ENCODE assay signal across 8 mouse cellular contexts in the genomic region with DNA sequence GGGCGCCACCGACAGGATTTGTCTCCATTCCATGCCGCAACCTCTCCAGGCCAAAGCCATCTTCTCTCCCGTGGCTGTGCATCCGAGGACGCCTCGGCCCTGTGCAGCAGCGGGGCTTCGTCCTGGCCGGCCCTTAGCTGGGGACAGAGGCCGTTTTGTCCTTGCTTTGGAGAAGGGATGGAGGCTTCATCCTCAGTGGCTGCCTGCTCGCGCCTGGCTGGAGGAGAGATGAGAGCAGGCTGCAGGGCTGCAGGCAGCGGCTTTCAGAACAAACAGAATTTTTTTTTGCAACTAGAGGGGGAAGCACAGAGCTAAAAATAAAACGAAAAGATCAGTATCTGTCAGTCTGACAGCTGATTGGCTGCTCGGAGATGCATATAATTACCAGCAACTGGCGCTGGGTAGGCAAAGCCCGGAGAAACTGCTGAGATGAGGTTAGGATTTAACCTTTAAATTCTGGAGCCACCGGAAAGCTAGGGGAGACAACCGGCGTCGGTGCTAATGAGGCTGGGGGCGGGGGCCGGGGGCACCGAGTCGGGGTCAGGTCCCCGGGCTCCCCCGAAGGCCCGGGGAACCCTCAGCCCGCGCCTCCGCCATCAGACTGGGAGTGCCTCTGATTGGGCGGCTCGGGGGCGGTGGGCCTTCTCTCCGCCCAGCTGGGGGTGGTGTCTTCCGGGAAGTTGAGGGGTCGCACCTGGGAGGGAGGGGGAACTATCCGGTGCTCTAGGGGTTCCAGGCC. TPM values are rescaled to one million over a fixed set of nuclear protein-coding genes. Genes with fewer than 3 reads are reported as not detected.
DNase-seq lines count a peak whose midpoint lies in the region; ATAC-seq and TF ChIP-seq lines count a peak whose summit lies in the region.

A gene (plus strand): TSS at position 400 of the 739 bp plus-strand sequence.

- peaks cover 5% of the 10 kb centered on the region; the same call in 1 of the 2 replicates for H3K4me1 ChIP-seq in hindbrain, embryonic 11.5 days (replicated peaks; ENCODE audit: control insufficient read depth, insufficient read depth, low read length)
- peaks cover 24% of the 10 kb centered on the region for H3K4me1 ChIP-seq in lung, embryonic 16.5 days (replicated peaks; ENCODE audit: control insufficient read depth, insufficient read depth, low read length)
- H3K4me1 ChIP-seq in thymus, adult 2 months (replicated peaks; ENCODE audit: control insufficient read depth, insufficient read depth, low read length), result peaks cover 35% of the 10 kb centered on the region

- peak; percentile 88 for DNase-seq in MN1 (ENCODE audit: low spot score)
- peak; percentile 78 to 81 for DNase-seq in cerebellum, adult 18-20 months
- peak; percentile 85 to 86 for DNase-seq in frontal cortex, adult 2 months (ENCODE audit: extremely low spot score in 1 of 2, low spot score in 1 of 2)
- peak; percentile 87 for DNase-seq in hindbrain, embryonic 11.5 days (ENCODE audit: low spot score)
- DNase-seq in layer of hippocampus, postnatal 10 days (ENCODE audit: low spot score in 2 of 2), result peak; percentile 77 to 85
- peak; percentile 53 for DNase-seq in ovary, adult 18-20 months (ENCODE audit: low spot score)
- peak; percentile 91 for DNase-seq in thymus, adult 2 months

- H3K4me3 ChIP-seq in hindbrain, embryonic 11.5 days (ENCODE audit: low read depth, low read length), result peak within 1 kb of the TSS; percentile 44
- H3K4me3 ChIP-seq in lung, embryonic 16.5 days (ENCODE audit: low read length), result peak within 1 kb of the TSS; percentile 64
- H3K4me3 ChIP-seq in thymus, adult 2 months (ENCODE audit: control insufficient read depth, insufficient read depth, low read length), result peak within 1 kb of the TSS; percentile 63

- 1% methylated on average over 33 of the region's 39 CpGs for WGBS in hindbrain, embryonic 11.5 days
- 1% methylated on average over 38 of the region's 39 CpGs for WGBS in lung, embryonic 16.5 days
- WGBS in thymus, adult 2 months, result 2% methylated on average over 39 of the region's 39 CpGs

- peak; percentile 50 for TF ChIP-seq POLR2A in thymus, adult 2 months (IDR thresholded peaks at IDR 0.05; ENCODE audit: control insufficient read depth, extremely low read depth, insufficient read depth, low read length, poor library complexity)

- H3K36me3 ChIP-seq in hindbrain, embryonic 11.5 days (ENCODE audit: control insufficient read depth, insufficient read depth, low read length), result no peaks in the 10 kb centered on the region
- no peaks in the 10 kb centered on the region for H3K36me3 ChIP-seq in lung, embryonic 16.5 days (ENCODE audit: control insufficient read depth, insufficient read depth, low read length)
- H3K36me3 ChIP-seq in thymus, adult 2 months (ENCODE audit: control insufficient read depth, insufficient read depth, low read length), result no peaks in the 10 kb centered on the region

- no peaks in the 10 kb centered on the region for H3K9me3 ChIP-seq in hindbrain, embryonic 11.5 days (ENCODE audit: control insufficient read depth, low read length)
- H3K9me3 ChIP-seq in lung, embryonic 16.5 days (ENCODE audit: control insufficient read depth, low read length), result no peaks in the 10 kb centered on the region

- no peaks in the 10 kb centered on the region for H3K27me3 ChIP-seq in hindbrain, embryonic 11.5 days (ENCODE audit: control insufficient read depth, insufficient read depth, low read length)
- H3K27me3 ChIP-seq in lung, embryonic 16.5 days (ENCODE audit: control insufficient read depth, insufficient read depth, low read depth, low read length), result no peaks in the 10 kb centered on the region
- H3K27me3 ChIP-seq in thymus, adult 2 months (ENCODE audit: control insufficient read depth, insufficient read depth, low read length), result no peaks in the 10 kb centered on the region

- peak within 1 kb of the TSS; percentile 95 for H3K27ac ChIP-seq in hindbrain, embryonic 11.5 days (ENCODE audit: low read depth, low read length)
- peak within 1 kb of the TSS; percentile 98 for H3K27ac ChIP-seq in lung, embryonic 16.5 days (ENCODE audit: low read length)
- H3K27ac ChIP-seq in thymus, adult 2 months (ENCODE audit: control insufficient read depth, insufficient read depth, low read length), result peak within 1 kb of the TSS; percentile 81

- peak within 1 kb of the TSS; percentile 62 for H3K4me2 ChIP-seq in hindbrain, embryonic 11.5 days (replicated peaks; ENCODE audit: low read depth, low read length)
- H3K4me2 ChIP-seq in lung, embryonic 16.5 days (ENCODE audit: low read depth, low read length), result peak within 1 kb of the TSS; percentile 72

- peak; percentile 78 for ATAC-seq in hindbrain, embryonic 11.5 days (ENCODE audit: low FRiP score)
- ATAC-seq in lung, embryonic 16.5 days (ENCODE audit: low read depth), result peak; percentile 77

- peak within 1 kb of the TSS; percentile 81 for H3K9ac ChIP-seq in hindbrain, embryonic 11.5 days (ENCODE audit: low read depth, low read length)
- peak within 1 kb of the TSS; percentile 77 for H3K9ac ChIP-seq in lung, embryonic 16.5 days (ENCODE audit: low read length)

- TF ChIP-seq CTCF in thymus, adult 2 months (IDR thresholded peaks at IDR 0.05; ENCODE audit: borderline replicate concordance, control insufficient read depth, extremely low read depth, insufficient read depth, low read length, poor library complexity), result 0 out of 2 replicates have a peak, but pooled peaks have one; percentile 8

RNA-seq across cellular contexts. Expression of the gene that starts here (rescaled TPM):
- polyA plus RNA-seq in frontal cortex, adult 2 months (2012; rRNA removed), result 4.2 and 5.7 TPM in 2 replicates
- polyA plus RNA-seq in hindbrain, embryonic 11.5 days (2014; fragmentation: Nextera tagmentation; extraction: Ambion mirVana), result 0.18 and 0.57 TPM in 2 replicates
- 1 to 10 TPM; 4.0 to 6.5 TPM for total RNA-seq in layer of hippocampus, postnatal 10 days (2021)
- 0.69 and 1.6 TPM in 2 replicates for polyA plus RNA-seq in lung, embryonic 16.5 days (2015; fragmentation: Nextera tagmentation; extraction: Ambion mirVana)
- 1.7 and 2.9 TPM in 2 replicates for polyA plus RNA-seq in thymus, adult 2 months (2012; rRNA removed)

Comparison
In these comparisons a context has a peak if more than half of its experiments do, and no peak if none do; other contexts are left out.
1. Peak in every context shown above with its lines: DNase-seq, ATAC-seq, H3K4me3 ChIP-seq and H3K27ac ChIP-seq.
2. Peak in DNase-seq, ATAC-seq, H3K4me3 ChIP-seq, H3K27ac ChIP-seq, H3K9ac ChIP-seq and H3K4me2 ChIP-seq in hindbrain, embryonic 11.5 days; RNA of the gene not detected or under 1 TPM.